Mouse (Mus musculus): ENCODE data around the gene Pttg1ip. TPM values are rescaled to one million over a fixed set of nuclear protein-coding genes. Genes with fewer than 3 reads are reported as not detected.

Gene Pttg1ip
- polyA plus RNA-seq, 1 experiment from 2014 or later, result 64.6 TPM

GRCm38 (mm10) chr10:77596060-77596459 is 14.5 kb downstream of the Pttg1ip start:
- Histone ChIP-seq H3K9me3 (no peaks in the 10 kb centered on the region), H3K36me3 (replicated peaks) (peaks cover 75% of the 10 kb centered on the region), H3K4me3 (replicated peaks) (no peak overlapping the region), H3K27me3 (no peaks in the 10 kb centered on the region), H3K27ac (no peak overlapping the region), H3K4me2 (no peak overlapping the region), H3K4me1 (0 out of 2 replicates have a peak, but pooled peaks cover under 1% of the 10 kb centered on the region), H3K9ac (no peak overlapping the region)
- no peak for ATAC-seq (ENCODE audit: low FRiP score)
- 88% methylated on average over 2 of the region's 2 CpGs for WGBS

GRCm38 (mm10) chr10:77603021-77603420 is 21.5 kb downstream of the Pttg1ip start:
- Histone ChIP-seq H3K27me3 (no peaks in the 10 kb centered on the region), H3K4me2 (no peak overlapping the region), H3K9me3 (0 out of 2 replicates have a peak, but pooled peaks cover 5% of the 10 kb centered on the region), H3K36me3 (replicated peaks) (peaks cover 15% of the 10 kb centered on the region), H3K27ac (no peak overlapping the region), H3K9ac (no peak overlapping the region), H3K4me1 (peaks cover 14% of the 10 kb centered on the region), H3K4me3 (replicated peaks) (no peak overlapping the region)
- no peak for ATAC-seq (ENCODE audit: low FRiP score)
- WGBS, result 61% methylated on average over 4 of the region's 4 CpGs

- Histone ChIP-seq H3K27me3 (no peaks in the 10 kb centered on the region), H3K9ac (no peak overlapping the region), H3K27ac (no peak overlapping the region), H3K4me1 (peaks cover 14% of the 10 kb centered on the region), H3K4me2 (no peak overlapping the region), H3K9me3 (0 out of 2 replicates have a peak, but pooled peaks cover 5% of the 10 kb centered on the region), H3K36me3 (replicated peaks) (peaks cover 4% of the 10 kb centered on the region), H3K4me3 (replicated peaks) (no peak overlapping the region)
- ATAC-seq (ENCODE audit: low FRiP score), result no peak
- WGBS, result 94% methylated on average over 6 of the region's 6 CpGs
These were observed 22.6 kb downstream of the Pttg1ip start for GRCm38 (mm10) chr10:77604111-77604510.

- H3K27me3 ChIP-seq, result no peaks in the 10 kb centered on the region
- 85% methylated on average over 5 of the region's 5 CpGs for WGBS
- 0 out of 2 replicates have a peak, but pooled peaks cover 5% of the 10 kb centered on the region for H3K9me3 ChIP-seq
- H3K9ac ChIP-seq, result no peak overlapping the region
- H3K27ac ChIP-seq, result no peak overlapping the region
- H3K36me3 ChIP-seq (replicated peaks), result peaks cover 4% of the 10 kb centered on the region
- peaks cover 14% of the 10 kb centered on the region for H3K4me1 ChIP-seq
- H3K4me2 ChIP-seq, result no peak overlapping the region
- no peak overlapping the region for H3K4me3 ChIP-seq (replicated peaks)
- ATAC-seq (ENCODE audit: low FRiP score), result no peak
These were observed 23.4 kb downstream of the Pttg1ip start for GRCm38 (mm10) chr10:77604958-77605357.

- Histone ChIP-seq H3K4me1 (peaks cover 15% of the 10 kb centered on the region), H3K4me2 (peak overlapping the region; percentile 83), H3K36me3 (replicated peaks) (peaks cover 8% of the 10 kb centered on the region), H3K27ac (peak overlapping the region; percentile 93), H3K4me3 (replicated peaks) (peak overlapping the region; percentile 71), H3K9ac (no peak overlapping the region), H3K27me3 (no peaks in the 10 kb centered on the region), H3K9me3 (0 out of 2 replicates have a peak, but pooled peaks cover 5% of the 10 kb centered on the region)
- peak; percentile 33; the same call in 1 of the 2 replicates for ATAC-seq (ENCODE audit: low FRiP score)
- WGBS, result 40% methylated on average over 1 of the region's 1 CpGs
These were observed 23.8 kb downstream of the Pttg1ip start for GRCm38 (mm10) chr10:77605368-77605767.

- Histone ChIP-seq H3K36me3 (replicated peaks) (peaks cover 16% of the 10 kb centered on the region), H3K27me3 (no peaks in the 10 kb centered on the region), H3K4me2 (peak within 1 kb of the TSS; percentile 83), H3K4me3 (replicated peaks) (peak within 1 kb of the TSS; percentile 71), H3K27ac (peak within 1 kb of the TSS; percentile 93), H3K4me1 (peaks cover 20% of the 10 kb centered on the region), H3K9me3 (0 out of 2 replicates have a peak, but pooled peaks cover 5% of the 10 kb centered on the region), H3K9ac (peak within 1 kb of the TSS; percentile 77)
- peak; percentile 93 for ATAC-seq (ENCODE audit: low FRiP score)
- under 1% methylated on average over 100 of the region's 119 CpGs for WGBS
These were observed 24.6 kb downstream of the Pttg1ip start, which contains the start of the genes Sumo3 and Gm49325 for GRCm38 (mm10) chr10:77605908-77606826. TSS of gene Sumo3 (plus strand) at chr10:77606097. TSS of gene Gm49325 (plus strand) at chr10:77606197.

- Histone ChIP-seq H3K9ac (peak overlapping the region; percentile 77), H3K36me3 (replicated peaks) (peaks cover 22% of the 10 kb centered on the region), H3K4me2 (peak overlapping the region; percentile 83), H3K4me3 (replicated peaks) (peak overlapping the region; percentile 71), H3K4me1 (peaks cover 20% of the 10 kb centered on the region), H3K27ac (peak overlapping the region; percentile 93), H3K27me3 (no peaks in the 10 kb centered on the region), H3K9me3 (0 out of 2 replicates have a peak, but pooled peaks cover 5% of the 10 kb centered on the region)
- WGBS, result 46% methylated on average over 7 of the region's 7 CpGs
- ATAC-seq (ENCODE audit: low FRiP score), result peak; percentile 34
These were observed 25.3 kb downstream of the Pttg1ip start for GRCm38 (mm10) chr10:77606855-77607254.

GRCm38 (mm10) chr10:77607441-77607840 is 25.9 kb downstream of the Pttg1ip start:
- Histone ChIP-seq H3K4me3 (replicated peaks) (peak overlapping the region; percentile 71), H3K4me2 (peak overlapping the region; percentile 83), H3K4me1 (peaks cover 20% of the 10 kb centered on the region), H3K27me3 (no peaks in the 10 kb centered on the region), H3K36me3 (replicated peaks) (peaks cover 28% of the 10 kb centered on the region), H3K27ac (no peak overlapping the region), H3K9ac (no peak overlapping the region), H3K9me3 (0 out of 2 replicates have a peak, but pooled peaks cover 5% of the 10 kb centered on the region)
- ATAC-seq (ENCODE audit: low FRiP score), result no peak
- WGBS, result 73% methylated on average over 5 of the region's 5 CpGs

- Histone ChIP-seq H3K4me1 (peaks cover 20% of the 10 kb centered on the region), H3K36me3 (replicated peaks) (peaks cover 39% of the 10 kb centered on the region), H3K4me3 (replicated peaks) (no peak overlapping the region), H3K9me3 (0 out of 2 replicates have a peak, but pooled peaks cover 5% of the 10 kb centered on the region), H3K27me3 (no peaks in the 10 kb centered on the region), H3K4me2 (no peak overlapping the region), H3K27ac (no peak overlapping the region), H3K9ac (no peak overlapping the region)
- ATAC-seq (ENCODE audit: low FRiP score), result no peak
- 90% methylated on average over 8 of the region's 8 CpGs for WGBS
These were observed 27.1 kb downstream of the Pttg1ip start for GRCm38 (mm10) chr10:77608589-77608988.

- no peak for ATAC-seq (ENCODE audit: low FRiP score)
- peaks cover 20% of the 10 kb centered on the region for H3K4me1 ChIP-seq
- 91% methylated on average over 8 of the region's 8 CpGs for WGBS
- H3K4me3 ChIP-seq (replicated peaks), result no peak overlapping the region
- H3K27me3 ChIP-seq, result no peaks in the 10 kb centered on the region
- no peak overlapping the region for H3K4me2 ChIP-seq
- 0 out of 2 replicates have a peak overlapping the region, but pooled peaks have one; percentile 31 for H3K27ac ChIP-seq
- H3K9ac ChIP-seq, result no peak overlapping the region
- no peaks in the 10 kb centered on the region for H3K9me3 ChIP-seq
- H3K36me3 ChIP-seq (replicated peaks), result peaks cover 55% of the 10 kb centered on the region
These were observed 28.9 kb downstream of the Pttg1ip start for GRCm38 (mm10) chr10:77610221-77610961.

GRCm38 (mm10) chr10:77613409-77613808 is 31.9 kb downstream of the Pttg1ip start:
- H3K9me3 ChIP-seq, result no peaks in the 10 kb centered on the region
- H3K36me3 ChIP-seq (replicated peaks), result peaks cover 84% of the 10 kb centered on the region
- WGBS, result 93% methylated on average over 3 of the region's 3 CpGs
- peaks cover 6% of the 10 kb centered on the region; the same call in 1 of the 2 replicates for H3K4me1 ChIP-seq
- H3K27ac ChIP-seq, result no peak overlapping the region
- no peak overlapping the region for H3K4me3 ChIP-seq (replicated peaks)
- H3K27me3 ChIP-seq, result no peaks in the 10 kb centered on the region
- H3K4me2 ChIP-seq, result no peak overlapping the region
- H3K9ac ChIP-seq, result no peak overlapping the region
- no peak for ATAC-seq (ENCODE audit: low FRiP score)

GRCm38 (mm10) chr10:77615647-77616046 is 34.1 kb downstream of the Pttg1ip start:
- peaks cover 3% of the 10 kb centered on the region; the same call in 1 of the 2 replicates for H3K4me1 ChIP-seq
- H3K27ac ChIP-seq, result no peak overlapping the region
- H3K4me3 ChIP-seq (replicated peaks), result no peak overlapping the region
- peaks cover 76% of the 10 kb centered on the region for H3K36me3 ChIP-seq (replicated peaks)
- no peak for ATAC-seq (ENCODE audit: low FRiP score)
- no peaks in the 10 kb centered on the region for H3K9me3 ChIP-seq
- H3K4me2 ChIP-seq, result no peak overlapping the region
- no peak overlapping the region for H3K9ac ChIP-seq
- 92% methylated on average over 8 of the region's 8 CpGs for WGBS
- no peaks in the 10 kb centered on the region for H3K27me3 ChIP-seq
